Mouse (Mus musculus): ENCODE measurements around the gene Gm20716. TPM values are rescaled to one million over a fixed set of nuclear protein-coding genes. Genes with fewer than 3 reads are reported as not detected.
"Not testable (repeated sequence)": the region's sequence is repeated elsewhere in the genome, so short reads cannot be mapped to it uniquely, and the experiment has no call there.

The Gm20716 gene
- polyA plus RNA-seq, 1 experiment = 67.8 TPM

- TF ChIP-seq POLR2A (IDR thresholded peaks at IDR 0.05; ENCODE audit: insufficient read depth, low read length) = no peak
- TF ChIP-seq EP300 (IDR thresholded peaks at IDR 0.05; ENCODE audit: insufficient read depth, low read depth, low read length) = no peak
- H3K27me3 ChIP-seq (ENCODE audit: control insufficient read depth, insufficient read depth, low read length, poor library complexity, severe bottlenecking) = no peaks in the 10 kb centered on the region
- no peak overlapping the region for H3K9ac ChIP-seq (ENCODE audit: low read depth, poor library complexity, severe bottlenecking)
- H3K36me3 ChIP-seq (ENCODE audit: control insufficient read depth, insufficient read depth, low read length, poor library complexity, severe bottlenecking) = no peaks in the 10 kb centered on the region
- H3K9me3 ChIP-seq (replicated peaks; ENCODE audit: control insufficient read depth, insufficient read depth, low read length, poor library complexity, severe bottlenecking) = no peaks in the 10 kb centered on the region
- H3K27ac ChIP-seq (ENCODE audit: insufficient read depth, low read length) = no peak overlapping the region
- no peak overlapping the region for H3K4me3 ChIP-seq (ENCODE audit: low read depth, low read length)
- peaks cover 6% of the 10 kb centered on the region for H3K4me1 ChIP-seq (ENCODE audit: control insufficient read depth, insufficient read depth, low read length)
Measured at GRCm38 (mm10) chr2:168166750-168167460, 63.3 kb downstream of the Gm20716 start.

- peak overlapping the region; percentile 37 for H3K9ac ChIP-seq (ENCODE audit: low read depth, poor library complexity, severe bottlenecking)
- H3K36me3 ChIP-seq (ENCODE audit: control insufficient read depth, insufficient read depth, low read length, poor library complexity, severe bottlenecking) = no peaks in the 10 kb centered on the region
- H3K27me3 ChIP-seq (ENCODE audit: control insufficient read depth, insufficient read depth, low read length, poor library complexity, severe bottlenecking) = no peaks in the 10 kb centered on the region
- peak overlapping the region; percentile 50 for H3K4me3 ChIP-seq (ENCODE audit: low read depth, low read length)
- peak overlapping the region; percentile 73 for H3K27ac ChIP-seq (ENCODE audit: insufficient read depth, low read length)
- peaks cover 14% of the 10 kb centered on the region for H3K4me1 ChIP-seq (ENCODE audit: control insufficient read depth, insufficient read depth, low read length)
- H3K9me3 ChIP-seq (replicated peaks; ENCODE audit: control insufficient read depth, insufficient read depth, low read length, poor library complexity, severe bottlenecking) = no peaks in the 10 kb centered on the region
- TF ChIP-seq POLR2A (IDR thresholded peaks at IDR 0.05; ENCODE audit: insufficient read depth, low read length) (no peak), EP300 (IDR thresholded peaks at IDR 0.05; ENCODE audit: insufficient read depth, low read depth, low read length) (no peak), CTCF (IDR thresholded peaks at IDR 0.05; ENCODE audit: low read depth, low read length) (no peak)
Measured at GRCm38 (mm10) chr2:168161978-168162377, 68.2 kb downstream of the Gm20716 start.

GRCm38 (mm10) chr2:168161514-168161971 lies 68.6 kb downstream of the Gm20716 start:
- peak overlapping the region; percentile 73 for H3K27ac ChIP-seq (ENCODE audit: insufficient read depth, low read length)
- no peaks in the 10 kb centered on the region for H3K9me3 ChIP-seq (replicated peaks; ENCODE audit: control insufficient read depth, insufficient read depth, low read length, poor library complexity, severe bottlenecking)
- TF ChIP-seq CTCF (IDR thresholded peaks at IDR 0.05; ENCODE audit: low read depth, low read length) (no peak), POLR2A (IDR thresholded peaks at IDR 0.05; ENCODE audit: insufficient read depth, low read length) (no peak), EP300 (IDR thresholded peaks at IDR 0.05; ENCODE audit: insufficient read depth, low read depth, low read length) (no peak)
- peaks cover 14% of the 10 kb centered on the region for H3K4me1 ChIP-seq (ENCODE audit: control insufficient read depth, insufficient read depth, low read length)
- peak overlapping the region; percentile 50 for H3K4me3 ChIP-seq (ENCODE audit: low read depth, low read length)
- H3K27me3 ChIP-seq (ENCODE audit: control insufficient read depth, insufficient read depth, low read length, poor library complexity, severe bottlenecking) = no peaks in the 10 kb centered on the region
- peak overlapping the region; percentile 37 for H3K9ac ChIP-seq (ENCODE audit: low read depth, poor library complexity, severe bottlenecking)
- H3K36me3 ChIP-seq (ENCODE audit: control insufficient read depth, insufficient read depth, low read length, poor library complexity, severe bottlenecking) = no peaks in the 10 kb centered on the region

- Histone ChIP-seq H3K36me3 (ENCODE audit: control insufficient read depth, insufficient read depth, low read length, poor library complexity, severe bottlenecking) (no peaks in the 10 kb centered on the region), H3K27ac (ENCODE audit: insufficient read depth, low read length) (0 out of 2 replicates have a peak overlapping the region, but pooled peaks have one; percentile 46), H3K4me3 (ENCODE audit: low read depth, low read length) (no peak overlapping the region), H3K9me3 (replicated peaks; ENCODE audit: control insufficient read depth, insufficient read depth, low read length, poor library complexity, severe bottlenecking) (no peaks in the 10 kb centered on the region), H3K4me1 (ENCODE audit: control insufficient read depth, insufficient read depth, low read length) (peaks cover 19% of the 10 kb centered on the region), H3K27me3 (ENCODE audit: control insufficient read depth, insufficient read depth, low read length, poor library complexity, severe bottlenecking) (no peaks in the 10 kb centered on the region), H3K9ac (ENCODE audit: low read depth, poor library complexity, severe bottlenecking) (peak overlapping the region; percentile 47)
- TF ChIP-seq EP300 (IDR thresholded peaks at IDR 0.05; ENCODE audit: insufficient read depth, low read depth, low read length) (0 out of 2 replicates have a peak, but pooled peaks have one; percentile 28), POLR2A (IDR thresholded peaks at IDR 0.05; ENCODE audit: insufficient read depth, low read length) (no peak)
Measured at GRCm38 (mm10) chr2:168160370-168160930, 69.7 kb downstream of the Gm20716 start.

GRCm38 (mm10) chr2:168158911-168159711 lies 71.1 kb downstream of the Gm20716 start:
- H3K9me3 ChIP-seq (replicated peaks; ENCODE audit: control insufficient read depth, insufficient read depth, low read length, poor library complexity, severe bottlenecking) = no peaks in the 10 kb centered on the region
- H3K27me3 ChIP-seq (ENCODE audit: control insufficient read depth, insufficient read depth, low read length, poor library complexity, severe bottlenecking) = no peaks in the 10 kb centered on the region
- no peaks in the 10 kb centered on the region for H3K36me3 ChIP-seq (ENCODE audit: control insufficient read depth, insufficient read depth, low read length, poor library complexity, severe bottlenecking)
- peak overlapping the region; percentile 47 for H3K9ac ChIP-seq (ENCODE audit: low read depth, poor library complexity, severe bottlenecking)
- 0 out of 2 replicates have a peak, but pooled peaks have one; percentile 26 for TF ChIP-seq EP300 (IDR thresholded peaks at IDR 0.05; ENCODE audit: insufficient read depth, low read depth, low read length)
- peak; percentile 79 for TF ChIP-seq POLR2A (IDR thresholded peaks at IDR 0.05; ENCODE audit: insufficient read depth, low read length)
- no peak for TF ChIP-seq CTCF (IDR thresholded peaks at IDR 0.05; ENCODE audit: low read depth, low read length)
- H3K27ac ChIP-seq (ENCODE audit: insufficient read depth, low read length) = peak overlapping the region; percentile 46
- H3K4me3 ChIP-seq (ENCODE audit: low read depth, low read length) = peak overlapping the region; percentile 35
- peaks cover 22% of the 10 kb centered on the region for H3K4me1 ChIP-seq (ENCODE audit: control insufficient read depth, insufficient read depth, low read length)

- H3K4me3 ChIP-seq (ENCODE audit: low read depth, low read length); H3K9ac ChIP-seq (ENCODE audit: low read depth, poor library complexity, severe bottlenecking); H3K36me3 ChIP-seq (ENCODE audit: control insufficient read depth, insufficient read depth, low read length, poor library complexity, severe bottlenecking); H3K9me3 ChIP-seq (replicated peaks; ENCODE audit: control insufficient read depth, insufficient read depth, low read length, poor library complexity, severe bottlenecking); H3K27me3 ChIP-seq (ENCODE audit: control insufficient read depth, insufficient read depth, low read length, poor library complexity, severe bottlenecking); H3K27ac ChIP-seq (ENCODE audit: insufficient read depth, low read length): not testable (repeated sequence)
- H3K4me1 ChIP-seq (ENCODE audit: control insufficient read depth, insufficient read depth, low read length) = peaks cover 24% of the 10 kb centered on the region
Measured at GRCm38 (mm10) chr2:168157974-168158373, 72.2 kb downstream of the Gm20716 start.

All from ES-Bruce4 (cell line).